Mouse (Mus musculus) megakaryocyte progenitor cell, adult 5-6 weeks (primary cell): Measurements from ENCODE around the gene Gm13889. TPM values are rescaled to one million over a fixed set of nuclear protein-coding genes. Genes with fewer than 3 reads are reported as not detected.

Experiments used
- ATAC-seq: replicated peaks from 2 replicates; pipeline ENCODE4 v1.8.0; 2016; ENCODE audit warnings: mild to moderate bottlenecking, moderate TSS enrichment, inconsistent platforms; ENCODE audit not compliant: poor library complexity
- total RNA-seq, 2 experiments: library from RNA; stranded (forward) in 1 of 2; stranded (reverse) in 1 of 2; fragments of 157-497, 149-512 nt in 1 of 2; fragments of 200-1000 nt in 1 of 2; gene quantifications; 2 replicates each; pipeline versions ENCODE4 v1.2.3 to v1.2.4; 2015 to 2017

The Gm13889 gene
- total RNA-seq (2015) = not detected in 2 replicates
- total RNA-seq (2017) = not detected in 2 replicates

GRCm38 (mm10) chr2:93956908-93957784, at the start of gene Gm13889:
Gene Gm13889, minus strand, starts transcription at chr2:93957201.
- ATAC-seq = peak; percentile 33; the same call in 1 of the 2 replicates

GRCm38 (mm10) chr2:94002331-94002730, 45.3 kb upstream of the Gm13889 start:
- peak; percentile 95 for ATAC-seq

GRCm38 (mm10) chr2:94001918-94002317, 44.9 kb upstream of the Gm13889 start:
- ATAC-seq = no peak

GRCm38 (mm10) chr2:94001411-94001810, 44.4 kb upstream of the Gm13889 start:
- no peak for ATAC-seq

GRCm38 (mm10) chr2:93996254-93996653, 39.3 kb upstream of the Gm13889 start, which contains the start of gene Gm27027:
Gene Gm27027, minus strand, starts transcription at chr2:93996354.
- ATAC-seq = no peak

- ATAC-seq = no peak
Measured at GRCm38 (mm10) chr2:93992810-93993209, 35.8 kb upstream of the Gm13889 start.

GRCm38 (mm10) chr2:93992259-93992658, 35.3 kb upstream of the Gm13889 start:
- no peak for ATAC-seq

GRCm38 (mm10) chr2:93991336-93991735, 34.3 kb upstream of the Gm13889 start:
- ATAC-seq = no peak

- peak; percentile 85 for ATAC-seq
Measured at GRCm38 (mm10) chr2:93988440-93988839, 31.4 kb upstream of the Gm13889 start.

GRCm38 (mm10) chr2:93982457-93983235, 25.6 kb upstream of the Gm13889 start:
- no peak for ATAC-seq

GRCm38 (mm10) chr2:93979249-93980120, 22.5 kb upstream of the Gm13889 start:
- no peak for ATAC-seq

GRCm38 (mm10) chr2:93976436-93977252, 19.6 kb upstream of the Gm13889 start:
- peak; percentile 89 for ATAC-seq

- ATAC-seq = no peak
Measured at GRCm38 (mm10) chr2:93975526-93976435, 18.8 kb upstream of the Gm13889 start.

- no peak for ATAC-seq
Measured at GRCm38 (mm10) chr2:93975041-93975440, 18.0 kb upstream of the Gm13889 start.

- no peak for ATAC-seq
Measured at GRCm38 (mm10) chr2:93971647-93972046, 14.6 kb upstream of the Gm13889 start.

GRCm38 (mm10) chr2:93964494-93965160, 7.6 kb upstream of the Gm13889 start:
- no peak for ATAC-seq

GRCm38 (mm10) chr2:93963802-93964201, 6.8 kb upstream of the Gm13889 start:
- ATAC-seq = no peak

- ATAC-seq = no peak
Measured at GRCm38 (mm10) chr2:93961716-93962115, 4.7 kb upstream of the Gm13889 start.
